Mouse (Mus musculus) heart, postnatal 4 days (tissue): ENCODE data around the gene Plaur. TPM values are rescaled to one million over a fixed set of nuclear protein-coding genes. Genes with fewer than 3 reads are reported as not detected.
"Not testable (repeated sequence)": the region's sequence is repeated elsewhere in the genome, so short reads cannot be mapped to it uniquely, and the experiment has no call there.

ENCODE experiments used
- DNase-seq: peaks from one replicate; pipeline ENCODE4 v3.0.0; 2021
- total RNA-seq, 2 experiments: library from RNA; stranded (reverse); gene quantifications; 2 replicates each; pipeline ENCODE4 v1.2.3; 2021

The Plaur gene
- total RNA-seq, 2 experiments from 2014 or later: 6.4 to 10.4 TPM

DNA sequence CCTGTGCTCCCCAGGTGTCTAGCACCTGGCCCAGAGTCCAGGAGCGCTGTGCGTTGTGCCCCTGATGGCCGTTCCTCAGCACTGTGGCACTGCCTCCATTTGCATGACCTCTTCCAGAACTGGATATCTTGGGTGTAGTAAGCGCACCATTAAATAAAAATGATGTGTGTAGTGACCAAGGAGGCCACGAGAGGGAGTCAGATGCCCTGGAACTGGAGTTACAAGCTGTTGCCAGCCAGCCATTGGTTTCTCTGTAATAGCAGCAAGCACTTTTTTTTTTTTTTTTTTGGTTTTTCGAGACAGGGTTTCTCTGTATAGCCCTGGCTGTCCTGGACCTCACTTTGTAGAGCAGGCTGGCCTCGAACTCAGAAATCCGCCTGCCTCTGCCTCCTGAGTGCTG is 54.0 kb downstream of the Plaur start:
- DNase-seq: not testable (repeated sequence)

DNA sequence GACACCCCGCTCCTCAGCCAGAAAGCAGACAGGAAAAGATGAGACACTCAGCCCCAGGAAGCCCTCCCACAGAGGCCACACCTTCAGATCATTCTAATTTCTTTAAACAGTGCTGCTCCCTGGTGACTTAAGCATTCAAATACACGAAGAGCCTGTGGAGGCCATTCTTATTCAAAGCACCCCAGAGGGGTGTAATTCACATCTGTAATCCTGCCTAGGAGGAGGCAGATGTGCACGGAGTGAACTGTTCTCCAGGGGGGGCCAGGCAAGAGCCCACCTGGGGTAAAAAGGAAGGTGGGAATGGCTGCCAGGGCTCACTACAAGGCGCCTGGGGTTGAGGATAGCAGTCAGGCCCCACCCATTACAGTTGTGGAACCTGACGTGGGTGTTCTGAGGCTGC is 54.8 kb downstream of the Plaur start:
- no peak for DNase-seq

DNA sequence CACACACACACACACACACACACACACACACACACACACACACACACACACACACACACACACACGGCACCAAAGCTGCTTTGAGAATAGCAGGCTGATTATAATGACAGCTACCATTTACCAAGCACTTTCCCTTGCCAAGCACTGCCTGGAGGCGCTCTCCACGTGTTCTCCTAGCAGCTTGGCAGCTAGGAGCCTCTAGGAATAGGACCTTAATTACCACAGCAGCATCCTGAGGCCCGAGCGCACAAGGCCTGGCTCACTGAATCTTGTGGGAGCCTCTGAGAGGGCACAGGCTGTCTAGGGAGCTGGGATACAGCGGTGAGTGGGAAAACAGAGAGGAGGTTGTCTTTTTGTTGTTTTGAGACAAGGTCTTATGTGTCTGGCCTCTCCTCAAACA is 55.4 kb downstream of the Plaur start:
- no peak for DNase-seq

DNA sequence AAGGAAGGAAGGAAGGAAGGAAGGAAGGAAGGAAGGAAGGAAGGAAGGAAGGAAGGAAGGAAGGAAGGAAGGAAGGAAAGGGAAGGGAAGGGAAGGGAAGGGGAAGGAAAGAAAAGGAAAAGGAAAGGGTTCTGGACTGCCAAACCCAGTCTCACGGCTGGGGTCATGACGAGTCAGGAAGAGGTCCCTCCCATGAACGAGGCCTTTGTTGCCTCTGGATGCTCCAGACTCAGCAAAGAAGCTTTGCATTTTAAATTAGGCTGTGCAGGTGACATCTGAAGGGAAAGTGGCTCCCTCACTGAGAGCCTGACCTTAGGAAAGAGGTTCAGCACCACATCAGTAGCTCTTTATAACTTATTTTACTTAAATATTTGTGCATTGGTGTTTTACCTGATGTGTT is 56.8 kb downstream of the Plaur start:
- DNase-seq: no peak

DNA sequence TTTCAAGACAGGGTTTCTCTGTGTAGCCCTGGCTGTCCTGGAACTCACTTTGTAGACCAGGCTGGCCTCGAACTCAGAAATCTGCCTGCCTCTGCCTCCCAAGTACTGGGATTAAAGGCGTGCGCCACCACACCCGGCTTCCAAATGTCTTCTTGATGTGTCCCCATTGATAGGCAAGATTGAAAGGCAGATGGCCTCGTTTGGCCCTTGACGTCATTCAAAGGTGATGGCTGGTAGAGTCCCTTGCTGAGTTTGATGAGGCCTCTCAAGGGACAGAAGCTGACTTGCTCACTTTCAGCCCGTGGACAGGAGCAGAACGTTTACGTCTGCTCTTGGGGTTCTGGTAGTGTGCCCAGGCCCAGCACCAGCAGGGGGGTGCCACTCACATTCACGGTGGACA is 57.8 kb downstream of the Plaur start:
- DNase-seq: not testable (repeated sequence)

DNA sequence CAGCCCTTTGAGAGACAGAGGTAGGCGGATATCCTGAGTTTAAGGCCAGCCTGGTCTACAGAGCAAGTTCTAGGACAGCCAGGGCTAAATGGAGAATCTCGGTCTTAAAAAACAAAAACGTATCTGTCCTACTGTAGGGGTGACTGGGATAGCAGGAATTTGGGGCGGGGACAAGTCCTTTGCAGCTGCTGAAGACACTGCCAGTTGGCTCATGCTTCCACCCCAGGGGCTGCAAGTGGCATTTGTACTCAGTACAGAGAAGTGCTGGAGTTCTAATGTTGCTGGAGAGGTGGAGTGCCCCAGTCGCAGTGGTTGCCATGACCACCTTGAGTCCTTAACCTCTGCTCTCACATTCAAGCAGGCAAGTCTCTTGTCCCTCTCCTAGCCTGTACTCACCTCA is 60.5 kb downstream of the Plaur start:
- DNase-seq: no peak

DNA sequence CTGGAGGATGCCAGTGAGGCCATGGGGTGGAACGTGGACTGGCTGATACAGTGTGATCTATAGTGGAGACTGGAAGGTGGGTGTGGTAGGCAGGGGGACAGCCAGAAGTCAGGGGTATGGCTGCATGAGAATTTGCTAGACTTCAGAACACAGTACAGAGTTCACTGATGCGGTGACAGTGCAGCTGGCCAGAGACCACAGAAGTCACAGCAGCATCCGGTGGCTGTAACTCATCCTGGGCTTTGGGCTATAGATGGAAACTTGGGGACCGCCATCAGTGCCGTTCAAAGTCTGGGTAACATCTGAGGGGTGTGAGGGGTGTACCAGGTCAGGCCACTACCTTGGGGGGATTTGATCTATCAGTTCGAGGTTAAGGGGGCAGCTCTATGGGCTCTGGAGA is 61.4 kb downstream of the Plaur start:
- no peak for DNase-seq

DNA sequence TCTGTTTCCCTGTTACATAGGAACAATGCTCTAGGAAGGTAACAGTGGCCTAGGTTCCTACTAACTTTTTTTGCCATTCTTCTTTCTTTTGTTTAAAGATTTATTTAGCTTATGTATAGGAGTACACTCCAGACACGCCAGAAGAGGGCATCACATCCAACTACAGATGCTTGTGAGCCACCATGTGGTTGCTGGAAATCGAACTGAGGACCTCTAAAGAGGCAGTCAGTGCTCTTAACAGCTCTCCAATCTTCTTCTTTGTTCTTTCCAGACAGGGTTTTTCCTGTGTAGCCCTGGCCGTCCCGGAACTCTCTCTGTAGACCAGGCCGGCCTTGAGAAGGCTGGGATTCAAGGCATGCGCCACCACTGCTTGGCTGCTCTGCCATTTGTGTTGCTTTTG is 62.7 kb downstream of the Plaur start:
- no peak for DNase-seq

Other genes starting within 250 kb of the Plaur start
- 1 to 10 TPM; 1.1 to 1.2 TPM for gene Zfp109, start 224.9 kb upstream of the Plaur start, total RNA-seq
- gene Zfp108, start 207.7 kb upstream of the Plaur start, total RNA-seq: 1 to 10 TPM; 1.2 to 1.4 TPM
- 1 to 10 TPM; 3.7 to 4.8 TPM for gene Zfp93, start 192.1 kb upstream of the Plaur start, total RNA-seq
- gene Zfp61, start 161.3 kb upstream of the Plaur start, total RNA-seq: 1 to 10 TPM; 4.2 to 6.6 TPM
- 1 to 10 TPM; 1.0 to 1.8 TPM for gene Zfp94, start 145.8 kb upstream of the Plaur start, total RNA-seq
- gene Tescl, start 128.5 kb upstream of the Plaur start, total RNA-seq: under 1 TPM; 0.32 to 0.33 TPM
- not detected for gene Lypd5, start 113.3 kb upstream of the Plaur start, total RNA-seq
- 1 to 10 TPM; 1.0 TPM for gene Kcnn4, start 92.2 kb upstream of the Plaur start, total RNA-seq
- gene Smg9, start 62.9 kb upstream of the Plaur start, total RNA-seq: 10 to 100 TPM; 15.0 to 15.5 TPM
- not detected for gene Irgc1, start 10.2 kb upstream of the Plaur start, total RNA-seq
- gene Cadm4, start 19.5 kb downstream of the Plaur start, total RNA-seq: 10 to 100 TPM; 11.9 to 12.5 TPM
- gene Zfp428, start 44.5 kb downstream of the Plaur start, total RNA-seq: 10 to 100 TPM; 17.3 to 18.5 TPM
- not detected for gene AC161166.1, start 50.0 kb downstream of the Plaur start, total RNA-seq
- 10 to 100 TPM; 16.7 to 17.2 TPM for gene Irgq, start 68.2 kb downstream of the Plaur start, total RNA-seq
- not detected for gene Pinlyp, start 83.6 kb downstream of the Plaur start, total RNA-seq
- gene Xrcc1, start 83.8 kb downstream of the Plaur start, total RNA-seq: 10 to 100 TPM; 42.0 to 43.9 TPM
- gene Ethe1, start 125.1 kb downstream of the Plaur start, total RNA-seq: 10 to 100 TPM; 15.9 to 16.9 TPM
- gene Zfp575, start 125.2 kb downstream of the Plaur start, total RNA-seq: under 1 TPM; 0.27 to 0.33 TPM
- under 1 TPM; 0.57 to 0.61 TPM for gene Phldb3, start 148.3 kb downstream of the Plaur start, total RNA-seq
- not detected for gene Lypd3, start 174.1 kb downstream of the Plaur start, total RNA-seq
- gene Tex101, start 214.2 kb downstream of the Plaur start, total RNA-seq: not detected
- gene BC049730, start 246.8 kb downstream of the Plaur start, total RNA-seq: not detected